Mouse (Mus musculus) liver, embryonic 16.5 days (tissue): Measurements from ENCODE around the gene Hist1h1d. TPM values are rescaled to one million over a fixed set of nuclear protein-coding genes. Genes with fewer than 3 reads are reported as not detected.

Source experiments
- ATAC-seq: fragments of 200-750 bp; cut with Nextera tagmentation; 2 replicates; pipeline ENCODE4 v1.8.0; 2017; ENCODE audit warnings: low read depth, mild to moderate bottlenecking, moderate number of reproducible peaks, moderate library complexity
- H3K27ac ChIP-seq: fragments of 300-500 bp; sonication (generic); 2 replicates; pipeline ENCODE4 v1.5.1; 2014; ENCODE audit warnings: mild to moderate bottlenecking, low read length
- H3K27me3 ChIP-seq: fragments of 300-500 bp; sonication (generic); 2 replicates; pipeline ENCODE4 v1.6.1; 2014; ENCODE audit warnings: low read depth, low read length, mixed read lengths; ENCODE audit not compliant: control insufficient read depth, insufficient read depth
- H3K36me3 ChIP-seq: fragments of 300-500 bp; sonication (generic); 2 replicates; pipeline ENCODE4 v1.6.1; 2014; ENCODE audit warnings: mild to moderate bottlenecking; ENCODE audit not compliant: control insufficient read depth, insufficient read depth
- H3K4me1 ChIP-seq: fragments of 300-500 bp; sonication (generic); 2 replicates; pipeline ENCODE4 v1.6.1; 2014; ENCODE audit warnings: low read depth, low read length, mixed read lengths; ENCODE audit not compliant: control insufficient read depth
- H3K4me2 ChIP-seq: fragments of 300-500 bp; sonication (generic); 2 replicates; pipeline ENCODE4 v1.6.1; 2014; ENCODE audit warnings: low read depth, low read length, mixed read lengths
- H3K4me3 ChIP-seq: fragments of 300-500 bp; sonication (generic); 2 replicates; pipeline ENCODE4 v1.5.1; 2014; ENCODE audit warnings: low read depth, mild to moderate bottlenecking, low read length
- H3K9ac ChIP-seq: fragments of 300-500 bp; sonication (generic); 2 replicates; pipeline ENCODE4 v1.6.1; 2014; ENCODE audit warnings: low read depth, low read length
- H3K9me3 ChIP-seq: fragments of 300-500 bp; sonication (generic); replicated peaks from 2 replicates; pipeline ENCODE4 v1.6.1; 2016; ENCODE audit warnings: low read length; ENCODE audit not compliant: control insufficient read depth
- WGBS: fragments of 180-500 bp; shearing (Covaris S2); extraction: QIAGEN DNeasy Blood & Tissue Kit; methylation state at CpG from one replicate; pipeline ENCODE4 v1.1.7; 2014; ENCODE audit not compliant: insufficient replicate concordance; 5-methylcytosine and 5-hydroxymethylcytosine counted together
- microRNA-seq: library from miRNA; unstranded; fragments of <30 nt; microRNA quantifications from one replicate; pipeline ENCODE4, GENCODE M21; 2016
- polyA plus RNA-seq: library from polyadenylated mRNA; unstranded; fragments of >200 nt; fragmentation: Nextera tagmentation; extraction: Ambion mirVana; gene quantifications from 2 replicates; pipeline ENCODE4 v1.2.1, GENCODE M21; 2015

Gene Hist1h1d
- polyA plus RNA-seq, 1 experiment from 2014 or later, result 1.2 TPM

- no peak overlapping the region for H3K27ac ChIP-seq
- no peak overlapping the region for H3K9ac ChIP-seq
- no peaks in the 10 kb centered on the region for H3K36me3 ChIP-seq
- H3K27me3 ChIP-seq, result no peaks in the 10 kb centered on the region
- ATAC-seq, result no peak
- H3K4me1 ChIP-seq, result peaks cover 22% of the 10 kb centered on the region
- H3K4me3 ChIP-seq, result no peak overlapping the region
- WGBS, result 80% methylated on average over 3 of the region's 3 CpGs
- H3K9me3 ChIP-seq, result no peaks in the 10 kb centered on the region
- no peak overlapping the region for H3K4me2 ChIP-seq
Observed at GRCm38 (mm10) chr13:23605052-23605451, 52.0 kb downstream of the Hist1h1d start.

- Histone ChIP-seq H3K4me1 (peaks cover 21% of the 10 kb centered on the region), H3K9ac (peak overlapping the region; percentile 58), H3K27ac (peak overlapping the region; percentile 93), H3K4me2 (peak overlapping the region; percentile 61), H3K27me3 (no peaks in the 10 kb centered on the region), H3K36me3 (0 out of 2 replicates have a peak, but pooled peaks cover 3% of the 10 kb centered on the region), H3K9me3 (no peaks in the 10 kb centered on the region), H3K4me3 (peak overlapping the region; percentile 34; the same call in 1 of the 2 replicates)
- 27% methylated on average over 4 of the region's 4 CpGs for whole genome bisulfite sequencing
- peak; percentile 97 for ATAC-seq
Observed at GRCm38 (mm10) chr13:23609209-23609608, 56.1 kb downstream of the Hist1h1d start.

- Histone ChIP-seq H3K27me3 (no peaks in the 10 kb centered on the region), H3K4me3 (no peak overlapping the region), H3K9ac (peak overlapping the region; percentile 46), H3K9me3 (no peaks in the 10 kb centered on the region), H3K27ac (peak overlapping the region; percentile 93), H3K4me1 (peaks cover 21% of the 10 kb centered on the region), H3K36me3 (0 out of 2 replicates have a peak, but pooled peaks cover 3% of the 10 kb centered on the region), H3K4me2 (peak overlapping the region; percentile 61; the same call in 1 of the 2 replicates)
- no peak for ATAC-seq
Observed at GRCm38 (mm10) chr13:23609844-23610243, 56.8 kb downstream of the Hist1h1d start.

Small RNA genes within 50 kb of the gene (microRNA-seq; reads per million reads assigned to microRNA genes)
- gene Gm44297 (not detected), gene Gm44359 (not detected), gene Gm44394 (not detected), gene n-TStga1 (3.4 reads per million, percentile 11 among the genes with 10 or more reads in this experiment)

Other genes with a start within 250 kb of the Hist1h1d start
- gene Zfp322a, start 184.1 kb upstream of the Hist1h1d start, polyA plus RNA-seq, result 12.0 and 13.1 TPM in 2 replicates
- gene Abt1, start 129.4 kb upstream of the Hist1h1d start, polyA plus RNA-seq, result 4.5 TPM in 2 replicates
- 1.9 and 2.0 TPM in 2 replicates for gene Btn1a1, start 87.4 kb upstream of the Hist1h1d start, polyA plus RNA-seq
- gene Btn2a2, start 64.4 kb upstream of the Hist1h1d start, polyA plus RNA-seq, result not detected in 2 replicates
- gene Hist1h4h, start 22.2 kb upstream of the Hist1h1d start, polyA plus RNA-seq, result 5.5 and 9.8 TPM in 2 replicates
- 2.0 and 6.7 TPM in 2 replicates for gene Hist1h2af, start 19.4 kb upstream of the Hist1h1d start, polyA plus RNA-seq
- gene Hist1h3g, start 17.8 kb upstream of the Hist1h1d start, polyA plus RNA-seq, result 11.0 and 14.8 TPM in 2 replicates
- 1.1 and 1.8 TPM in 2 replicates for gene Hist1h2bh, start 9.9 kb upstream of the Hist1h1d start, polyA plus RNA-seq
- 1.2 and 1.4 TPM in 2 replicates for gene Hist1h3f, start 9.2 kb upstream of the Hist1h1d start, polyA plus RNA-seq
- 2.4 and 2.9 TPM in 2 replicates for gene Hist1h4f, start 1.6 kb upstream of the Hist1h1d start, polyA plus RNA-seq
- gene Hist1h3e, start 9.1 kb downstream of the Hist1h1d start, polyA plus RNA-seq, result 3.4 and 4.2 TPM in 2 replicates
- gene Hist1h2ae, start 18.0 kb downstream of the Hist1h1d start, polyA plus RNA-seq, result 63.6 and 96.6 TPM in 2 replicates
- 10.6 and 13.5 TPM in 2 replicates for gene Hist1h2bg, start 18.1 kb downstream of the Hist1h1d start, polyA plus RNA-seq
- 3.7 and 5.9 TPM in 2 replicates for gene Hist1h2bf, start 20.9 kb downstream of the Hist1h1d start, polyA plus RNA-seq
- gene Hist1h2ad, start 21.1 kb downstream of the Hist1h1d start, polyA plus RNA-seq, result 2.2 and 3.8 TPM in 2 replicates
- gene Hist1h3d, start 22.5 kb downstream of the Hist1h1d start, polyA plus RNA-seq, result 6.6 and 7.7 TPM in 2 replicates
- gene Hist1h4d, start 28.3 kb downstream of the Hist1h1d start, polyA plus RNA-seq, result 126 and 155 TPM in 2 replicates
- gene Hist1h2be, start 67.9 kb downstream of the Hist1h1d start, polyA plus RNA-seq, result 1.9 and 2.0 TPM in 2 replicates
- 23.6 and 27.8 TPM in 2 replicates for gene Hist1h1e, start 69.3 kb downstream of the Hist1h1d start, polyA plus RNA-seq
- gene Hist1h2ac, start 130.7 kb downstream of the Hist1h1d start, polyA plus RNA-seq, result 1.2 and 1.5 TPM in 2 replicates
- 202 and 220 TPM in 2 replicates for gene Hist1h2bc, start 130.9 kb downstream of the Hist1h1d start, polyA plus RNA-seq
- gene Hist1h1t, start 142.6 kb downstream of the Hist1h1d start, polyA plus RNA-seq, result 0.13 TPM in 1 of 2 replicates, not detected in the other
- 6.3 and 8.9 TPM in 2 replicates for gene Hist1h4c, start 145.2 kb downstream of the Hist1h1d start, polyA plus RNA-seq
- 16.0 and 16.3 TPM in 2 replicates for gene Hfe, start 157.6 kb downstream of the Hist1h1d start, polyA plus RNA-seq
- gene Hist1h1c, start 185.5 kb downstream of the Hist1h1d start, polyA plus RNA-seq, result 99.6 and 112 TPM in 2 replicates
- 4.4 and 7.4 TPM in 2 replicates for gene Hist1h3c, start 192.3 kb downstream of the Hist1h1d start, polyA plus RNA-seq
- 3.2 and 6.3 TPM in 2 replicates for gene Hist1h2bb, start 193.5 kb downstream of the Hist1h1d start, polyA plus RNA-seq
- gene Hist1h2ab, start 197.9 kb downstream of the Hist1h1d start, polyA plus RNA-seq, result 49.0 and 58.5 TPM in 2 replicates
- 14.4 TPM in 2 replicates for gene Hist1h3b, start 199.0 kb downstream of the Hist1h1d start, polyA plus RNA-seq
- 3.5 and 5.4 TPM in 2 replicates for gene Hist1h4b, start 203.8 kb downstream of the Hist1h1d start, polyA plus RNA-seq
- 0.48 TPM in 1 of 2 replicates, not detected in the other for gene Hist1h4a, start 208.0 kb downstream of the Hist1h1d start, polyA plus RNA-seq
- gene Hist1h3a, start 209.1 kb downstream of the Hist1h1d start, polyA plus RNA-seq, result 4.6 and 6.8 TPM in 2 replicates
- gene Hist1h1a, start 210.4 kb downstream of the Hist1h1d start, polyA plus RNA-seq, result 2.5 and 3.5 TPM in 2 replicates
- not detected in 2 replicates for gene Trim38, start 216.7 kb downstream of the Hist1h1d start, polyA plus RNA-seq